Mouse (Mus musculus): ENCODE data around the gene Aqp6.

Gene Aqp6

DNA sequence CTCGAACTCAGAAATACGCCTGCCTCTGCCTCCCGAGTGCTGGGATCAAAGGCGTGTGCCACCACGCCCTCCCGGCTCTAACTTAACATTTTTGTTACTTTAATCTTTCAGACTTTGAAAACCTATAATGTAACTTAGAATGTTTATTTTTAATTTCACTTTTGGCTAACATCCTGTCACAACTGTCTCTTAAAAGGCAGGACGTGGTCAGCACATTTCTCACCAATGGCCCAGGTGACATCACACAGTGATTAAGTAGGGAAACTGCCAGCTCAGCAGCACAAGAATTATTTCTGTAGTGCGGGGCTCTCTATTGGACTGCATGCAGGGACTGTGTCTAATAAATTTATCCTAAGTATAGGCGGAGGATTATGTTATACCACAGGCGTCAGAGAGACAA is 42.6 kb downstream of the Aqp6 start:
- in situ Hi-C loops (cut with MboI, MseI): no loop called here

DNA sequence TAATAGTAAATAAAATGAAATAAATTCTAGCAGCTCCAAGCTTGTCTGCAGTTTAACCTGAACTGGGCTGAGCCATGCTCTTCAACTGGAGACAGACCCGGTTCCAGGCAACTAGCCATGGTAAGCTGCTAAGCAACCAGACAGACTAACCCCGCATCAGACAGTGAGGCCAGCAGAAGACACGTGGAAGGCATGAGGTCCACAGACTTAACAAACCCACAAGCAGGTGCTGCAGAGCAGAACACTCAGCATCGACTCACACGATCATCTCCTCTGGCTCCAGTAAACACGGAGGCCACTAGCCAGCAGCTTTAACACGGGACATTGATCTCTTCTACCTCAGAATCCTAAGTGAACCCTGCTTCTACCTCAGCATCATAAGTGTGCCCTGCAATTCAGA is 43.6 kb downstream of the Aqp6 start:
- in situ Hi-C loops (cut with MboI, MseI): no loop called here

DNA sequence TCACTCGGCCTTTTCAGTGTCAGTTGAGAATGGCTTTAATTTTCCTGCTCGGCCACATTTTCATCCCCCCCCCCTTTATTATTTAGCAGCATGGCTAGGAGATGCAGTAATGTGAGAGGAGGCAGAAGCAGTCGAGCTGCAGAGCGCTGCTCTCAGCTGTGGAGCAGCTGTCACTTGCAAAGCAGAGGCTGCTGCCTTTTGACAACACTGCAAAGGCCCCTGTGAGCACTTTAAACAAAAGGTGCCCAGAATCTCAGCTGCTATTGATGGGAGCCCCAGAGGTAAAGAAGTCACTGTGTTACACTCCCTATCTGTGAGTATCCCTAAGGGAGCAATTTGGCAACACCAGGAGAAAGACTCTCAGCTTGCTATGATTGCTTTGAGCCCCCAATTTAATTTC is 47.1 kb downstream of the Aqp6 start:
- in situ Hi-C loops (cut with MboI, MseI): no loop called here

DNA sequence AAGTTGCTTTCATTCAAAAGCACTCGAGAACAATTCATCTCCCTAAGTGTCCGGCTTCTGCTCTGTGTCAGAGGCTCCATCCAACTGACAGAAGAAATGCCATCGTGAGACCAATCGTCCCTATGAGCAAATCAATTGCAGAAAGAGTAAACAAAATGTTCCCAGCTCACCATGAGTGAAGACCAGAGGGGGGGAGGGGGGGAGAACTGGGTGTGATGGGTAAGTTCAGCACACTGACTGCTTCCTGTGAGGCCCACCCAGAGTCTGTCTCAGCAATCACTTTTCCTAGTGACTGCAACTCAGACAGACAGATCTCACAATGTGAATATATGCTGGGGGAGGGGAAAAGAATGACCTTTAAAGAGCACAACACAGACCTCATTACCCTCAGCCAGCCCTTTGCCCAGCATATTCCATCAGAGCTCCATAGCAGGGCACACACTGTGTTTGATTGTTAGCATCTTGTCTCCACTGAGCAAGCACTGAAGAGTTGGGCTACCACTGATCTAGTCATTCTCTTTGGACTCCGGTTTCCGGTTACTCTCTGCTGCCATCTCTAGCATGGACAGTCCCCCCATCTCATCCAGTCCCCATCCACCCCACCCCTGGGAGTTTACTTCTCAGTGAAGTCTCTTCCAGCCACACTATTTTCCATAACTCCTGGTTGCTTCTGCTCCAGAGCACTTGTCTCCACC is 48.0 kb downstream of the Aqp6 start:
- in situ Hi-C loops (cut with MboI, MseI): no loop called here

DNA sequence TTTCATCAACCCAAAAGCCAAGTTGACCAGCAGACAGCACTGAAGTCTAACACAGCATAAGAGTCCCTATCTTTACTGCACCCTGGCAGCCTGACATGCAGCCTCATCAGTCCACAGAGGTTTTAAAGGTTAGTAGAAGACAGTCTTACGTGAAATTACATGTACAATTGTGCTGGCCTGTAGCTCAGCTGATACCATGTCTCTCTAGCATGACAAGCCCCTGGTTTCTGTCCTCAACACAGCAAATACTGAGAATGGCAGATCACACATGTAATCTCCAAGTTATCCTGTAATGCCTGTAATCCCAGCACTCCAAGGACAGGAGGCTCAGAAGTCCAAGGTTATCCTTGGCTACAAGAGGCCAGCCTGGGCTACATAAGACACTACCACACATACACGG is 49.1 kb downstream of the Aqp6 start:
- in situ Hi-C loops (cut with MboI, MseI): no loop called here

DNA sequence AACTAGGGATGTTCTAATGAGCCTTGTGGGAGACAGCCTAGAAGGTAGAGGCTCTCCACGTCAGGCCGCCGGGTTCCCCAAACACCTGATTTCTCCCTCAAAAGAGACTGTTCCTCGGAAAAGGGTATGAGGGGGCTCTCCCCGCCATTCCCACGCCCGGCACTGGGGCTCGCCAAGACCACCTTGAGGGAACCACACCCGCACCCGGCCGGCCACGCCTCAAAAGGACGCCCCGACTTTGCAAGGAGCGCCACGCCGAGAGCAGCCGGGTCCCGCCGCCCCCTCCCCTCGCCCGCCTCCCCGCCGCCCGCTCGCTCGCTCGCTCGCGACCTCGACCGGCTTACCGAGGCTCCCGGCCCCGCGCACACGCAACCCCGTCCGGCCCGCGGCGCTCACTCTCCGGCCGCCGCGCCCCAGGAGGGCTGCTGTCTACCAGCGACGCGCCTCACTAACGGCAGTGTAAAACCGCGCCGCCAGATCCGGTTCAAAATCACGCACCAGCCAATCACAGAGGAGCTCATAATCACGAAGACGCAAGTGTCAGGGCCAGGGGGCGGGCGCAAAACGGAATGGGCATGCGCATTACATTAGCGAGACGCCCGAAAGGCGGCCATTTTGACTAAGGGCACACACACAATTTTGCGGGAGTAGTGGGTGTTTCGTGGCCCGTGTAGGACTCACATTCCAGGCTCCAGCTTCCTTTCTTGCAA is 50.1 kb downstream of the Aqp6 start, which contains the start of gene Racgap1:
TSS of gene Racgap1 (minus strand) at position 494 of the 710 bp plus-strand sequence.
- in situ Hi-C loops (cut with MboI, MseI): no loop called here

DNA sequence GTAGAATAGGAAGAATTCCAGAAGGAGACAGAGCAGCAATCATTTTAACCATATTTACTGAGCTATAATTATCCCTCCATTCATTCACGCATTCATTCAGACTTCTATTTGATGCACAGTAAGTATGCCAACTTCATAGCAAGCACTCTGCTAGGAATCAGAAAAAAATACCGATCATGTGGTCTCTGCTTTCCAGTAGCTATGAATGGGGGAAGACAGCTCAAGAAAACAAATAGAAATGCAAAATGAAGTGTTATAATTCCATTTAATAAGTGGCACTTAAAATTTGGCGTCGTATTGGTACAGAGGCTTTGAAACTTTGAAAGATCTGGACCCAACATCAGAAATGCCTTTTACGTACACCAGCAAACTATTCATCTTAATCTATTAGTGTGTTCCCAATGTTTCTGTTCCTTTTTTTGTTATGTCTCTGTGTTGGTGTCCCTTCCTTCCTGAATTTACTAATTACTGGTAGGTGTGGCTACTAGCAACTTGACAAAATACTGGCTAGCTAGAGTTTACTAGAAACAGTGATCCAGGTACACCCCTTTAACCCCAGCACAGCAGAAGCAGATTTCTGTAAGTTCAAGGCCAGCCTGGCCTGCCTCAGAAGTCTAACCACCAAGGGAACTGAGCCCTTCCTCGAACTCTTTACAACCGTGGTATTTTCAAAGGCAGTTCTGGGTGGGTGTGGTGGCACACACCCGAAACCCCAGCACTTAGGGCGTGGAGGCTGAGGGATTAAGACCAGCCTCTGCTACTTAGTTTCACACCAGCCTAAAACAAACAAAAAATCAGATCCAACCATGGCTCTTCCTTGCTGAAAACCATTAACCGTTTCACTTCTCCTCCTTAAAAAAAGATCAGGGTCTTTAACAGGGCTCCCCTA is 51.0 kb downstream of the Aqp6 start:
- in situ Hi-C loops (cut with MboI, MseI): no loop called here

DNA sequence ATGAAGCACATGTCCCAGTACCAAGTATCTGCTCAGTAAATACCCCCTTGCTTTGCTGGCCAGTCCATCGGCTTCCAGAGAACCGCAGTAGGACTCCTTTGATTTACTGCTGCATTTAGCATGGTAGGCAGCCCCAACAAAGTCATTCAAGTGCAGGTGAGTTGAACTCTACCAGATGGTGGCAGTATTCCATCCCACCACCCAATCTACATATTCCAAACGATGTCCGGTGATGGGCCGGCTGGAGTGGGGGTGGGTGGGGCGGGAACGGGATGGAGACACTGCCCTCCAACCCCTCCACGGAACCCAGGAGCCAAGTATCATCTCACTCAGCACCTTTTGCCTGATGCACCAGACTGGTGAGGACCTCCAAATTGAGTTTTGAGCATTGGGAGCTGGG is 52.1 kb downstream of the Aqp6 start:
- in situ Hi-C loops (cut with MboI, MseI): no loop called here

DNA sequence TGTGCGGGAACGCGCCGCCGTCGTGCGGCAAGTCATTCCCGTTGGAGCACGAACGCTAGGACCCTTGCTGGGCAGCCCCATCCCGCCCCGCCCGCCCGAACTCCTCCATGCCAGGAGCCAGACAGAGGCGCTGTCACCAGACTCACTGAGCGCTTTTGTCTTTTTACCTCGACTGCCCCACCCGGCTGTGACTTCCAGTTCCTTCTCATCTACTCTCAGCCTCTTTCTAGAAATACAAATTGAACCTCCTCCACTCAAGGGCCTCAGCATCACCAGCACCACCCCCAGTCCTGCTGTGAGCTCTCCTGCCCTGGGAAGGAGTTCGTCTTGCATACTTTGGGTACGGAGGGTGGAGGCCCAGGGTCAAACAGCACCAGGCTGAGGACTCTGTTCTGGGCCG is 52.7 kb downstream of the Aqp6 start:
- in situ Hi-C loops (cut with MboI, MseI): no loop called here
